ENCODE assay signal across 19 mouse cellular contexts in the genomic region with DNA sequence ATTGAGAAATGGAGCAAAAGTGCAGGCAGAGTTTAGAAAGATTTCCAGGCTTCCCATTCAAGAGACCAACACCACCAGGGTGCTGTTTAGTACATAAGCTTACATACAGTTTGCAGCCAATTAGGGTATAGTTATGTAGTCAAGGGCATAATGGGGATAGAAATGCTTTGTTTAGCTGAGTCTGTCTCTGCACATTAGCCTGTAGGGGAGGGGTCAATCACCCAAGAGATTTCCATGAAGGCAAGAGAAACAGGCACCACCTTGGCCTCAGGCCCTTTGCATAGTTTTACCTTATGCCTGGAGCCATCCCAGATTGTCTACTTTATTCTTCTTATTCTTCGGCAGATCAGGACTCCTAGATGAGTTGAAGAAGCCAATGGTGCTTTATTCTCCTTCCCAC.
"Had no signal": no experiment of that assay in that cellular context is flagged by ENCODE, and none has a peak within 500 bp of the region (broad histone marks: within the 10 kb centered on the region; RNA-seq: fewer than 3 reads in every experiment).

No protein-coding gene starts in this region.

- ATAC-seq: midbrain, embryonic 16.5 days had no signal

- DNase-seq: lung, adult 18-20 months; lung, embryonic 14.5 days; lung, postnatal 10 days; lung, postnatal 4 days; midbrain, embryonic 14.5 days; retina, postnatal 1 day; right cerebral cortex, adult 18-20 months; right cerebral cortex, postnatal 25 days; right cerebral cortex, postnatal 4 days; spleen, adult 18-20 months; thymus, adult 18-20 months; thymus, postnatal 25 days; thymus, postnatal 4 days had no signal

- H3K36me3 ChIP-seq: midbrain, embryonic 10.5 days; midbrain, embryonic 12.5 days; neural tube, embryonic 13.5 days; neural tube, embryonic 15.5 days had no signal

- H3K4me2 ChIP-seq: lung, embryonic 14.5 days; midbrain, embryonic 12.5 days; neural tube, embryonic 13.5 days; neural tube, embryonic 15.5 days had no signal

- H3K27ac ChIP-seq: midbrain, embryonic 10.5 days; midbrain, embryonic 12.5 days; neural tube, embryonic 13.5 days; neural tube, embryonic 15.5 days had no signal

- H3K9ac ChIP-seq: lung, embryonic 14.5 days; midbrain, embryonic 12.5 days; neural tube, embryonic 13.5 days; neural tube, embryonic 15.5 days had no signal

- H3K27me3 ChIP-seq: midbrain, embryonic 12.5 days; neural tube, embryonic 13.5 days; neural tube, embryonic 15.5 days had no signal

- H3K9me3 ChIP-seq: midbrain, embryonic 10.5 days; midbrain, embryonic 12.5 days; neural tube, embryonic 13.5 days; neural tube, embryonic 15.5 days had no signal

- H3K4me3 ChIP-seq: midbrain, embryonic 10.5 days; midbrain, embryonic 12.5 days; myocyte; neural tube, embryonic 13.5 days; neural tube, embryonic 15.5 days had no signal

- H3K4me1 ChIP-seq: midbrain, embryonic 10.5 days; midbrain, embryonic 12.5 days; neural tube, embryonic 13.5 days; neural tube, embryonic 15.5 days had no signal
